In genomic region chr7:107417043-107417850, GRCm38 (mm10) we compare ENCODE assay signal across 26 mouse cellular contexts. TPM values are rescaled to one million over a fixed set of nuclear protein-coding genes. Genes with fewer than 3 reads are reported as not detected.
DNase-seq lines count a peak whose midpoint lies in the region; ATAC-seq and TF ChIP-seq lines count a peak whose summit lies in the region.
"Had no signal": no experiment of that assay in that cellular context is flagged by ENCODE, and none has a peak within 500 bp of the region (broad histone marks: within the 10 kb centered on the region; RNA-seq: fewer than 3 reads in every experiment).

No protein-coding gene starts in this region.

- H3K4me3 ChIP-seq in embryonic facial prominence, embryonic 11.5 days (ENCODE audit: low read depth, low read length), result no peak overlapping the region
- no peak overlapping the region for H3K4me3 ChIP-seq in embryonic facial prominence, embryonic 10.5 days
- no peak overlapping the region for H3K4me3 ChIP-seq in limb, embryonic 14.5 days (replicated peaks; ENCODE audit: low read length)
- H3K4me3 ChIP-seq: embryonic facial prominence, embryonic 15.5 days; hindbrain, embryonic 10.5 days; midbrain, embryonic 15.5 days; neural tube, embryonic 12.5 days had no signal

- no peak overlapping the region for H3K4me2 ChIP-seq in embryonic facial prominence, embryonic 11.5 days (ENCODE audit: low read depth, low read length)
- no peak overlapping the region for H3K4me2 ChIP-seq in limb, embryonic 14.5 days (replicated peaks; ENCODE audit: low read depth, low read length, severe bottlenecking)
- H3K4me2 ChIP-seq: embryonic facial prominence, embryonic 15.5 days; heart, embryonic 11.5 days; liver, embryonic 11.5 days; midbrain, embryonic 15.5 days; neural tube, embryonic 12.5 days had no signal

- peak; percentile 32 for DNase-seq in embryonic facial prominence, embryonic 11.5 days (ENCODE audit: low spot score)
- DNase-seq in embryonic facial prominence, embryonic 10.5 days (ENCODE audit: low spot score), result no peak
- peak; percentile 3 to 11 for DNase-seq in kidney, postnatal 4 days
- DNase-seq in kidney, postnatal 10 days, result no peak
- peak; percentile 59 for DNase-seq in MN1 (ENCODE audit: low spot score)
- peak; percentile 28 for DNase-seq in limb, embryonic 14.5 days (ENCODE audit: low spot score)
- DNase-seq in heart, postnatal 25 days (ENCODE audit: low spot score), result no peak
- no peak for DNase-seq in gastrocnemius, adult 18-20 months (ENCODE audit: low spot score)
- DNase-seq: adrenal gland, postnatal 14 days; cerebellum, adult 8-10 months; gastrocnemius, postnatal 14 days; heart, adult 11 months; left cerebral cortex, postnatal 4 days; liver, postnatal 0 days; thymus, adult 2 months; thymus, postnatal 4 days had no signal

- intact Hi-C loops in heart, postnatal 25 days (cut with DNase I), result no loop called here

- no peaks in the 10 kb centered on the region for H3K36me3 ChIP-seq in embryonic facial prominence, embryonic 11.5 days (replicated peaks; ENCODE audit: control insufficient read depth, insufficient read depth, low read depth, low read length)
- H3K36me3 ChIP-seq in embryonic facial prominence, embryonic 10.5 days (replicated peaks), result no peaks in the 10 kb centered on the region
- no peaks in the 10 kb centered on the region for H3K36me3 ChIP-seq in limb, embryonic 14.5 days (ENCODE audit: control insufficient read depth, insufficient read depth, low read length)
- H3K36me3 ChIP-seq: embryonic facial prominence, embryonic 15.5 days; hindbrain, embryonic 10.5 days; midbrain, embryonic 15.5 days; neural tube, embryonic 12.5 days had no signal

- H3K27ac ChIP-seq in embryonic facial prominence, embryonic 11.5 days (replicated peaks; ENCODE audit: low read depth, low read length), result no peak overlapping the region
- no peak overlapping the region for H3K27ac ChIP-seq in embryonic facial prominence, embryonic 10.5 days (replicated peaks)
- no peak overlapping the region for H3K27ac ChIP-seq in limb, embryonic 14.5 days (replicated peaks; ENCODE audit: low read depth, low read length)
- H3K27ac ChIP-seq: embryonic facial prominence, embryonic 15.5 days; hindbrain, embryonic 10.5 days; macrophage; midbrain, embryonic 15.5 days; neural tube, embryonic 12.5 days had no signal

- no peak for TF ChIP-seq POLR2A in limb, embryonic 14.5 days (IDR thresholded peaks at IDR 0.05; ENCODE audit: borderline replicate concordance, extremely low read depth, insufficient read depth, insufficient read length)

- H3K4me1 ChIP-seq in embryonic facial prominence, embryonic 11.5 days (ENCODE audit: control insufficient read depth, insufficient read depth, low read length), result no peaks in the 10 kb centered on the region
- H3K4me1 ChIP-seq in embryonic facial prominence, embryonic 10.5 days, result no peaks in the 10 kb centered on the region
- H3K4me1 ChIP-seq in limb, embryonic 14.5 days (ENCODE audit: control insufficient read depth, insufficient read depth, low read length), result no peaks in the 10 kb centered on the region
- H3K4me1 ChIP-seq: hindbrain, embryonic 10.5 days; midbrain, embryonic 15.5 days; neural tube, embryonic 12.5 days had no signal

- 50% methylated on average over 3 of the region's 3 CpGs for WGBS in embryonic facial prominence, embryonic 11.5 days
- 73% methylated on average over 3 of the region's 3 CpGs for WGBS in embryonic facial prominence, embryonic 10.5 days
- 33% methylated on average over 3 of the region's 3 CpGs for WGBS in limb, embryonic 14.5 days

- no peaks in the 10 kb centered on the region for H3K9me3 ChIP-seq in embryonic facial prominence, embryonic 11.5 days (replicated peaks; ENCODE audit: control insufficient read depth, low read length)
- H3K9me3 ChIP-seq in embryonic facial prominence, embryonic 10.5 days, result 0 out of 2 replicates have a peak, but pooled peaks cover 4% of the 10 kb centered on the region
- H3K9me3 ChIP-seq in limb, embryonic 14.5 days (ENCODE audit: control insufficient read depth, low read length), result no peaks in the 10 kb centered on the region
- H3K9me3 ChIP-seq: embryonic facial prominence, embryonic 15.5 days; hindbrain, embryonic 10.5 days; midbrain, embryonic 15.5 days; neural tube, embryonic 12.5 days had no signal

- H3K9ac ChIP-seq in embryonic facial prominence, embryonic 11.5 days (replicated peaks; ENCODE audit: low read length), result no peak overlapping the region
- H3K9ac ChIP-seq in limb, embryonic 14.5 days (ENCODE audit: low read depth, low read length, severe bottlenecking), result no peak overlapping the region
- H3K9ac ChIP-seq: embryonic facial prominence, embryonic 15.5 days; liver, postnatal 0 days; midbrain, embryonic 15.5 days; neural tube, embryonic 12.5 days had no signal

- no peaks in the 10 kb centered on the region for H3K27me3 ChIP-seq in embryonic facial prominence, embryonic 11.5 days (ENCODE audit: control insufficient read depth, insufficient read depth, low read length)
- H3K27me3 ChIP-seq in embryonic facial prominence, embryonic 10.5 days (replicated peaks; ENCODE audit: low read depth, poor library complexity, severe bottlenecking), result no peaks in the 10 kb centered on the region
- no peaks in the 10 kb centered on the region for H3K27me3 ChIP-seq in limb, embryonic 14.5 days (ENCODE audit: control insufficient read depth, insufficient read depth, low read length)
- H3K27me3 ChIP-seq: embryonic facial prominence, embryonic 15.5 days; midbrain, embryonic 15.5 days; neural tube, embryonic 12.5 days had no signal

- ATAC-seq in embryonic facial prominence, embryonic 11.5 days (replicated peaks; ENCODE audit: insufficient number of reproducible peaks, low FRiP score, low TSS enrichment, low read depth), result no peak
- ATAC-seq in limb, embryonic 14.5 days (ENCODE audit: low FRiP score, low read depth), result peak; percentile 55; the same call in 1 of the 2 replicates
- ATAC-seq: forebrain, embryonic 14.5 days; intestine, postnatal 0 days; liver, postnatal 0 days; midbrain, embryonic 15.5 days had no signal

RNA-seq across cellular contexts. Expression of gene Syt9, which starts 46.7 kb away (rescaled TPM):
- 3.6 and 4.7 TPM in 2 replicates for polyA plus RNA-seq in embryonic facial prominence, embryonic 11.5 days (2014; fragmentation: Nextera tagmentation; extraction: Ambion mirVana)
- polyA plus RNA-seq in embryonic facial prominence, embryonic 10.5 days (2016; fragmentation: Nextera tagmentation; extraction: Ambion mirVana), result 2.2 and 2.8 TPM in 2 replicates
- polyA plus RNA-seq in limb, embryonic 14.5 days (2012; rRNA removed), result 4.3 and 5.0 TPM in 2 replicates
- 3.9 and 5.7 TPM in 2 replicates for polyA plus RNA-seq in limb, embryonic 14.5 days (2014; fragmentation: Nextera tagmentation; extraction: Ambion mirVana)
- under 1 TPM in 1 of 2 experiments, not detected in 1; 0.08 TPM for total RNA-seq in heart, postnatal 25 days (2021)
- under 1 TPM; 0.27 to 0.31 TPM for total RNA-seq in gastrocnemius, adult 18-20 months (2021)
- total RNA-seq: common myeloid progenitor, adult 5-6 weeks had no signal
- polyA plus RNA-seq: macrophage had no signal

Comparison
In these comparisons a context has a peak if more than half of its experiments do, and no peak if none do; other contexts are left out.
1. DNase-seq: peak in embryonic facial prominence, embryonic 11.5 days (single experiment), kidney, postnatal 4 days (2 of 2), MN1 (single experiment) and limb, embryonic 14.5 days (single experiment); none in embryonic facial prominence, embryonic 10.5 days (single experiment), kidney, postnatal 10 days (single experiment), heart, postnatal 25 days (single experiment) and gastrocnemius, adult 18-20 months (single experiment).